Mouse (Mus musculus) ES-Bruce4 (cell line): ENCODE data around the gene Zfp689.
"Not testable (repeated sequence)": the region's sequence is repeated elsewhere in the genome, so short reads cannot be mapped to it uniquely, and the experiment has no call there.

Experiments used
- CTCF ChIP-seq: IDR thresholded peaks from one replicate; pipeline ENCODE4 v1.8.1; 2011; ENCODE audit warnings: low read depth, low read length
- EP300 ChIP-seq: IDR thresholded peaks from 2 replicates; pipeline ENCODE4 v1.6.1; 2011; ENCODE audit warnings: low read depth, low read length; ENCODE audit not compliant: insufficient read depth
- POLR2A ChIP-seq: IDR thresholded peaks from one replicate; pipeline ENCODE4 v1.8.1; 2011; ENCODE audit warnings: low read length; ENCODE audit not compliant: insufficient read depth

- not testable (repeated sequence) for TF ChIP-seq CTCF, POLR2A, EP300
Observed at GRCm38 (mm10) chr7:127458371-127459122, 9.6 kb upstream of the Zfp689 start.
